Mouse (Mus musculus): ENCODE results near the gene Pdgfc.

GRCm38 (mm10) chr3:81181319-81182013 is 145.2 kb downstream of the Pdgfc start:
- TF ChIP-seq POLR2A (IDR thresholded peaks at IDR 0.05; ENCODE audit: borderline replicate concordance, extremely low read depth, insufficient read depth, insufficient read length, poor library complexity, severe bottlenecking) (no peak), CTCF (IDR thresholded peaks at IDR 0.05; ENCODE audit: borderline replicate concordance, extremely low read depth, insufficient read depth, insufficient read length) (no peak)

Measured in brain, embryonic 14.5 days (tissue).